Mouse (Mus musculus) heart, postnatal 10 days (tissue): ENCODE measurements around the gene Raph1. TPM values are rescaled to one million over a fixed set of nuclear protein-coding genes. Genes with fewer than 3 reads are reported as not detected.
A peak's percentile ranks its signal among the peaks of the same experiment; 100 is the strongest.

ENCODE experiments used
- DNase-seq, 2 experiments: peaks; one replicate each; pipeline ENCODE4 v3.0.0; 2021
- intact Hi-C: fragments of 180-260 bp; cut with DNase I; formaldehyde crosslinking; loops from one replicate; pipeline ENCODE4 v1.15.1; 2025
- total RNA-seq, 2 experiments: library from RNA; stranded (reverse); gene quantifications; 2 replicates each; pipeline ENCODE4 v1.2.3; 2021

The Raph1 gene
- total RNA-seq: 100 to 1,000 TPM; 132 to 182 TPM

GRCm38 (mm10) chr1:60566631-60567311, at the start of gene Raph1:
Gene Raph1, minus strand, starts transcription at chr1:60567104.
- intact Hi-C loops: loop anchor here (2.0 to 5.0 kb wide), 5 partner anchors 44 to 294 kb away; partner anchors contain the start of genes Abi2 and Cd28
- DNase-seq: peak; percentile 90 to 92

- DNase-seq: no peak
Measured at GRCm38 (mm10) chr1:60615703-60616102, 48.8 kb upstream of the Raph1 start.

GRCm38 (mm10) chr1:60614902-60615301, 48.0 kb upstream of the Raph1 start:
- intact Hi-C loops: loop anchor here (5.0 kb wide), 1 partner anchor 37 kb away; no protein-coding TSS in a partner anchor
- peak; percentile 48 to 56 for DNase-seq

More at GRCm38 (mm10) chr1:60615703-60616102, 48.8 kb upstream of the Raph1 start:
- intact Hi-C loops: loop anchor here (5.0 kb wide), 1 partner anchor 37 kb away; no protein-coding TSS in a partner anchor

GRCm38 (mm10) chr1:60611968-60612367, 45.1 kb upstream of the Raph1 start:
- intact Hi-C loops: loop anchor here (2.0 kb wide), 1 partner anchor 45 kb away; the partner anchor contains the start of gene Raph1
- peak in 1 of 2 experiments; percentile 19 for DNase-seq

DNA sequence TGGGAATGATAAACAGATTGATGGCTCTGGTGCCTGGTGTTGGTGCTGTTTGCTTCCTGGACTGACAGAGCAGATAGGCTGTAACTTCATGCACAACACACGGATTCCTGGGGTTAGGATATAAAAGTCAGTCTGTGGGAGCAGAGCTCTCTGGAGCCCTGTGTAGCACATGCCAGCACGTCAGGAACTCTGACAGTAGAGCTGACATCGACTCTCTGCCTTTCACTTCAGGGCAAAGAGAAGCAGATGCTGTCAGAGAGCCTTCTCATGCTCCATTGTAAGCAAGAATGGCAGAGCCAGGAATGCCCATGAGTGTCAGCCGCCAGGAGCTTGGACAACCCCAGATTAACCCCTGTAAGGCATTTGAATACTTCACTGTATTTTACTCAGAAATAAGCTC, 43.7 kb upstream of the Raph1 start:
- DNase-seq: peak in 1 of 2 experiments; percentile 24
- intact Hi-C loops: loop anchor here (2.0 kb wide), 1 partner anchor 44 kb away; the partner anchor contains the start of gene Raph1

DNA sequence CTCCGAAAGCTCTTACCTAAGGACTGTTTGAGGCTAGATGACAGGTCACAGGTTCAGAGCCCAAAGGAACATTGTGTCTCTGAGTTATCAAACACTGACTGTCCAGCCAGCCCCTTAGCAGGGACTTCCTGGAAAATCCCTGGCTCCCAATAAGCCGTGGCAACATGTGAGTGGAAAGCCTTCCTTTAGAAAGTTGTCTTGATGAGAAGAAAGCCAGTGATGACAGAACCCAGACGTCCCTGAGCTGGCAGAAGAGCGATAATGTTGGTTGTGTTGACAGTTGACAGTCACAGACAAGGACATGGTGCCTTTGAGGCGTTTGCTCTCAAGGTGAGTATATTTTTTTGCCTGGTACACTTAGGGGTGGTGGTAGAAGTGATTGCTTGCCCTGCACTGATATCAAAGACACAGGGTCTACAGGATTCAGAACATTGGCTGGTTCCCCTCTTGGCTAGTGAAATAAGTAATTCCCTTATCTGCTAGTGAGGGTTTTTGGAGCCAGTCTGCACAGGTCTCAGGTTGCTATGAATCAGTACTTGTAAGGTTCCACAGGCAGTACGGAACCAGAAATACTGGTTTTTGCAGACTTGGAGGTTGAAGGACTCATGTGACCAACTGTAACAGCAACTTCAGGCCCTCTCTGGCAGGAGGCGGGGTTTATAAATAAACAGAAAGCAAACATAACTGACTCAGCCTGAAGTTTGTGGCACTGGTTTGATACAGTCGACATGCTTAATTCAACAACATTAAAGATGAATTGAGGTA, 42.3 kb upstream of the Raph1 start:
- peak; percentile 70 to 78 for DNase-seq
- intact Hi-C loops: no loop called here

DNA sequence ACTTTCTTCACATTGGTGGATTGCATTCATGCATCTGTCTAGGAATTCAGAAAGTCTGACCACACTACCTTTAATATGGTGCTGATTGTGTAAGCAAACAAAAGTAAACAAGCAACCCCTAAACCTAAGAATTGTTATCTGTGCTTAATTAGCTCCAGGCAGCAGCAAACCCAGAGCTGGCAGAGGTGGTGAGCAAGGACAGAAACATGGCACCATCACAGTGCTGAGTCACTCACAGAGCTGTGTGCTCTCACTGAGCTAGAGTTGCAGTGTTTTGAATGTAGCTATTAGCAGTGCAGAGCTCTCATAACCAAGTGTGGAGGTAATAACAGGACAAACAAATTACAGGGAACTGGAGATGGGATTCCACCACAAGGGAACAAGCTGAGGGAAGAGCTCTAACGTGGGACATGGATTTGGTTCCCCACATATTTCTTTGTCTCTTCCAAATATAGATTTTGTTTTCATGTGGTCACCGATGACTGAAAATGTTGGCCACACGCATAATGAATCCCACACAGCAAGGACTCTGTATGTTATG, 37.6 kb upstream of the Raph1 start:
- intact Hi-C loops: no loop called here

DNA sequence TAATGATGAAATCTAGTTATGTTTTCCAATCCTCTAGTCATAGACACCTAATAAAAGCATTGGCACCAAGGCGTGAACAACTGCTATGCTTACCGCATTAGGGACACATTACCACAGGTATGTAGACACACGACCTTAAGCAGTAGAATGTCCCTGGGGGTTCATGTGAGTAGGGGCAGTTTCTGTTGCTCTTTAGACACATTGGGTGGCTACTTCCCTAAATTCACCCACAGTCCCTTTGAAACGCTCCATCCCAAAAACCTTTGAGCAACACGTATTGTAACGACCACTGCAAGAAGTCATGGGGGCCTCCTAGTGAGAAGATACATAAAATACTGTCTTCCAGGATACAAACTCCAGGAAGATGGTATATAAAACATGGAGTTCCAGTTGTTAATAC, 33.8 kb upstream of the Raph1 start:
- DNase-seq: no peak
- intact Hi-C loops: no loop called here

More for the DNA sequence above, 37.6 kb upstream of the Raph1 start:
- no peak for DNase-seq

DNA sequence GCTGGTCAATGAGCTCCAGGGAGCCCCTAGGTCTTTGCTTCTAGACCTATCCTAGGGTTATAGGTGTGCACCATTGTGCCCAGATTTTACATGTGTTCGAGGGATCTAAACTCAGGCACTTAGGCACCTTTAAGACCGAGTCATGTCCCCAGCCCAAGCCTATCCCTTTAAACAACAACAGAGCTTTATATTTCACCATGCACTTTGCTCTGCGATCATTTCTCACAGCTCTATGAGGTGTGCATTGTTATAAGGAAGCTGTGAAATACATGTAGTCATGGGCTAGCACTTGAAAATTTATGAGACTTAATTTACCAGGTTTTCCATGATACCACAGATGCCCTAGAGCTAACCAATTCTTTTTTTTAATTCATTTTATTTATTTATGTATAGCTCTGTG, 33.0 kb upstream of the Raph1 start:
- intact Hi-C loops: no loop called here

GRCm38 (mm10) chr1:60599013-60599701, 32.3 kb upstream of the Raph1 start:
- intact Hi-C loops: no loop called here
- no peak for DNase-seq

More for the DNA sequence above, 33.0 kb upstream of the Raph1 start:
- no peak for DNase-seq

- DNase-seq: no peak
- intact Hi-C loops: no loop called here
Measured at GRCm38 (mm10) chr1:60596386-60597320, 29.7 kb upstream of the Raph1 start.

GRCm38 (mm10) chr1:60593101-60593500, 26.2 kb upstream of the Raph1 start:
- no peak for DNase-seq
- intact Hi-C loops: no loop called here

GRCm38 (mm10) chr1:60588887-60589629, 22.2 kb upstream of the Raph1 start:
- DNase-seq: no peak
- intact Hi-C loops: no loop called here

GRCm38 (mm10) chr1:60580990-60581389, 14.1 kb upstream of the Raph1 start:
- no peak for DNase-seq
- intact Hi-C loops: no loop called here

DNA sequence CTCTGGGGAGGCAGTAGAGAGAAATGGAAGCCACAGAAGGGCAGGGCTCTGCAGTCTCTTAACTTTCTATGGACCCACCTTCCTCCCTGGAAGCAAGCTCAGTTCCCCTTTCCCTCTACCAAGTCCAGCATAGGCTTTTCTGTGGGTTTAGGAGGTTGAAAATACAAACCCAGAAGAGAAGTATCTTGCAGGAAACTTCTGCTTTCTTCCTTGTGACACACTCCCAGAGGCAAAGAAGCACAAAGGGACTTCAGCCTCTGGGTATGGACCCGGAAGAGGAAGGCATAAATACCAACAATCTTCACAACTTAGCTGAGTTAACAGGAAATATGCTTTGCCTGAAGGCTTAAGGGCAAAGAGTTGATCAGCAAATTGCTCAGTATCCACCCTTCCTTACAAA, 13.0 kb upstream of the Raph1 start:
- DNase-seq: no peak
- intact Hi-C loops: no loop called here

DNA sequence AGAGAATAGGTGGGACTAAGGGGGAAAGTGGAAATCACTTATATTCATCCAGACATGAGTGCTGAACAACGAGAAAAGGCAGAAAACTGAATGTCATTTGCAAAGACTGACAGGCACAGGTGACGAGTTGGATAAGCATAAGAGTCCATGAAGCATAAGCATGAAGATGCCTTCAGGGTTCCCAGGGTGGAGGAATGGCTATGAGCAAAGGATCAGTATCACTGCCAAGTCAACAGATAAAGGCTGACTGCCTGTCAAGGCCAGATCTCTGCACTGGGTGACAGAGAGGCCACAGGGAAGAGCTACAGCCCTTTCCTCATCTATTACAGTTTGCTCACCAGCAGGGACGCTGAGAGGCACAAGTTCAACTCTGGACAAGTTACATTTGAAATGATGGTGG, 5.8 kb upstream of the Raph1 start:
- intact Hi-C loops: no loop called here
- DNase-seq: no peak

GRCm38 (mm10) chr1:60569741-60570140, 2.8 kb upstream of the Raph1 start:
- intact Hi-C loops: loop anchor here (5.0 kb wide), 2 partner anchors 98 to 148 kb away; partner anchors contain the start of gene Cd28
- no peak for DNase-seq

GRCm38 (mm10) chr1:60569210-60569609, 2.3 kb upstream of the Raph1 start:
- intact Hi-C loops: loop anchor here (5.0 kb wide), 2 partner anchors 98 to 148 kb away; partner anchors contain the start of gene Cd28
- DNase-seq: no peak

DNA sequence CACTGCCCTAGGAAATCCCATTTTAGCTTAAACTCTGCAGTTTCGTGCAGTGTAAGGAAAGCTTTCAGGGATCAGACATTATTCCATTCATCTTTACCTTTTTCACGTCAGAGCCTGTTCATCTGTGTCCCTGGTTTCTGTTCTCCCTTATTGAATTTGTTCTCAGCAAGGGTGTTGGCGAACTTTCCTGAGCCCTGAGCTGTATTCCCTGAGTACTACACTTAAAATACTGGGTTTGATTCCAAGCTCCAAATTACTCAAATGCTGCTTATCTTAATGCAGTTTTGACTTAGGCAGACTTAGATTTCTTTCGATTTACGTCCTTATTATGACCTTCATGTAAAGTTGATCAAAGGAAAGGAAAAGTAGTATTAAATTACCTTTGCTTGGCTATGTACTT, 417 bp upstream of the Raph1 start:
- no peak for DNase-seq
- intact Hi-C loops: loop anchor here (2.0 to 5.0 kb wide), 5 partner anchors 43 to 293 kb away; partner anchors contain the start of genes Abi2 and Cd28
